Mouse (Mus musculus) lung, embryonic 14.5 days (tissue): ENCODE data around the gene Brix1. TPM values are rescaled to one million over a fixed set of nuclear protein-coding genes. Genes with fewer than 3 reads are reported as not detected.

Experiments used
- ATAC-seq: fragments of 200-750 bp; cut with Nextera tagmentation; 2 replicates; pipeline ENCODE4 v1.8.0; 2017; ENCODE audit warnings: mild to moderate bottlenecking, moderate TSS enrichment, moderate library complexity; ENCODE audit not compliant: insufficient read depth
- DNase-seq: peaks from one replicate; pipeline ENCODE4 v3.0.0-alpha.2; 2015
- H3K27ac ChIP-seq: fragments of 300-500 bp; sonication (generic); 2 replicates; pipeline ENCODE4 v1.5.1; 2014; ENCODE audit warnings: low read depth, mild to moderate bottlenecking, moderate library complexity
- H3K27me3 ChIP-seq: fragments of 300-500 bp; sonication (generic); 2 replicates; pipeline ENCODE4 v1.6.1; 2014; ENCODE audit warnings: low read length, control low read depth; ENCODE audit not compliant: insufficient read depth
- H3K36me3 ChIP-seq: fragments of 300-500 bp; sonication (generic); 2 replicates; pipeline ENCODE4 v1.6.1; 2014; ENCODE audit warnings: control low read depth; ENCODE audit not compliant: insufficient read depth
- H3K4me1 ChIP-seq: fragments of 300-500 bp; sonication (generic); 2 replicates; pipeline ENCODE4 v1.6.1; 2014; ENCODE audit warnings: antibody characterized with exemption, control low read depth; ENCODE audit not compliant: insufficient read depth
- H3K4me2 ChIP-seq: fragments of 300-500 bp; sonication (generic); 2 replicates; pipeline ENCODE4 v1.6.1; 2014; ENCODE audit warnings: mild to moderate bottlenecking
- H3K4me3 ChIP-seq: fragments of 300-500 bp; sonication (generic); 2 replicates; pipeline ENCODE4 v1.5.1; 2014; ENCODE audit warnings: low read depth, low read length
- H3K9ac ChIP-seq: fragments of 300-500 bp; sonication (generic); 2 replicates; pipeline ENCODE4 v1.6.1; 2014
- H3K9me3 ChIP-seq: fragments of 300-500 bp; sonication (generic); 2 replicates; pipeline ENCODE4 v1.6.1; 2016; ENCODE audit warnings: low read depth, low read length, control low read depth
- CTCF ChIP-seq: IDR thresholded peaks from 2 replicates; pipeline ENCODE4 v1.5.1; 2016; ENCODE audit warnings: antibody characterized with exemption, low read depth
- WGBS: fragments of 180-500 bp; shearing (Covaris S2); extraction: QIAGEN DNeasy Blood & Tissue Kit; methylation state at CpG from one replicate; pipeline ENCODE4 v1.1.7; 2014; 5-methylcytosine and 5-hydroxymethylcytosine counted together
- polyA plus RNA-seq: library from polyadenylated mRNA; unstranded; fragments of >200 nt; fragmentation: Nextera tagmentation; extraction: Ambion mirVana; gene quantifications from 2 replicates; pipeline ENCODE4 v1.2.1, GENCODE M21; 2014

The Brix1 gene
- polyA plus RNA-seq, 1 experiment from 2014 or later, result 120 TPM

- H3K27ac ChIP-seq, result peak overlapping the region; percentile 79
- WGBS, result 1% methylated on average over 18 of the region's 18 CpGs
- peak overlapping the region; percentile 83 for H3K4me3 ChIP-seq
- peak; percentile 64 for ATAC-seq
- no peak for TF ChIP-seq CTCF
- H3K4me1 ChIP-seq, result no peaks in the 10 kb centered on the region
- no peaks in the 10 kb centered on the region for H3K9me3 ChIP-seq
- peak; percentile 27 for DNase-seq
- H3K4me2 ChIP-seq, result peak overlapping the region; percentile 81
- H3K36me3 ChIP-seq, result peaks cover 21% of the 10 kb centered on the region
- H3K9ac ChIP-seq, result peak overlapping the region; percentile 79
- no peaks in the 10 kb centered on the region for H3K27me3 ChIP-seq
Measured at GRCm38 (mm10) chr15:10486365-10486839, 655 bp upstream of the Brix1 start.

- no peaks in the 10 kb centered on the region; the same call in 1 of the 2 replicates for H3K4me1 ChIP-seq
- H3K4me3 ChIP-seq, result peak overlapping the region; percentile 80
- ATAC-seq, result 0 out of 2 replicates have a peak, but pooled peaks have one; percentile 1
- H3K9ac ChIP-seq, result peak overlapping the region; percentile 78
- no peaks in the 10 kb centered on the region for H3K9me3 ChIP-seq
- TF ChIP-seq CTCF, result no peak
- H3K4me2 ChIP-seq, result peak overlapping the region; percentile 69
- peaks cover 10% of the 10 kb centered on the region for H3K36me3 ChIP-seq
- no peaks in the 10 kb centered on the region for H3K27me3 ChIP-seq
- 16% methylated on average over 3 of the region's 3 CpGs for WGBS
- H3K27ac ChIP-seq, result no peak overlapping the region; the same call in 1 of the 2 replicates
- peak; percentile 15 for DNase-seq
Measured at GRCm38 (mm10) chr15:10470941-10471340, 14.8 kb downstream of the Brix1 start.

GRCm38 (mm10) chr15:10470151-10470831 lies 15.5 kb downstream of the Brix1 start, which contains the start of gene Dnajc21:
Dnajc21 (minus strand) TSS chr15:10470516.
- Histone ChIP-seq H3K27me3 (no peaks in the 10 kb centered on the region), H3K36me3 (peaks cover 4% of the 10 kb centered on the region), H3K9me3 (no peaks in the 10 kb centered on the region), H3K9ac (peak within 1 kb of the TSS; percentile 78), H3K27ac (peak within 1 kb of the TSS; percentile 75; the same call in 1 of the 2 replicates), H3K4me3 (peak within 1 kb of the TSS; percentile 80), H3K4me2 (peak within 1 kb of the TSS; percentile 69), H3K4me1 (no peaks in the 10 kb centered on the region; the same call in 1 of the 2 replicates)
- ATAC-seq (peak; percentile 96), DNase-seq (peak; percentile 87)
- no peak for TF ChIP-seq CTCF
- under 1% methylated on average over 81 of the region's 87 CpGs for WGBS

GRCm38 (mm10) chr15:10469641-10470150 lies 16.1 kb downstream of the Brix1 start:
- peak; percentile 12; the same call in 1 of the 2 replicates for ATAC-seq
- WGBS, result under 1% methylated on average over 40 of the region's 40 CpGs

GRCm38 (mm10) chr15:10468761-10469160 lies 17.0 kb downstream of the Brix1 start:
- Histone ChIP-seq H3K27ac (no peak overlapping the region), H3K4me1 (no peaks in the 10 kb centered on the region; the same call in 1 of the 2 replicates), H3K9me3 (no peaks in the 10 kb centered on the region), H3K4me3 (no peak overlapping the region), H3K4me2 (peak overlapping the region; percentile 69), H3K9ac (no peak overlapping the region), H3K36me3 (no peaks in the 10 kb centered on the region), H3K27me3 (no peaks in the 10 kb centered on the region)
- DNase-seq, result no peak
- no peak for TF ChIP-seq CTCF
- WGBS, result 79% methylated on average over 3 of the region's 3 CpGs
- ATAC-seq, result no peak

More at GRCm38 (mm10) chr15:10469641-10470150, 16.1 kb downstream of the Brix1 start:
- Histone ChIP-seq H3K4me3 (peak overlapping the region; percentile 80), H3K4me2 (peak overlapping the region; percentile 69), H3K36me3 (no peaks in the 10 kb centered on the region), H3K4me1 (no peaks in the 10 kb centered on the region; the same call in 1 of the 2 replicates), H3K9me3 (no peaks in the 10 kb centered on the region), H3K9ac (peak overlapping the region; percentile 78), H3K27ac (peak overlapping the region; percentile 75; the same call in 1 of the 2 replicates), H3K27me3 (no peaks in the 10 kb centered on the region)
- TF ChIP-seq CTCF, result no peak
- DNase-seq, result no peak

GRCm38 (mm10) chr15:10464678-10465077 lies 21.1 kb downstream of the Brix1 start:
- Histone ChIP-seq H3K4me3 (no peak overlapping the region), H3K9me3 (no peaks in the 10 kb centered on the region), H3K36me3 (peaks cover 17% of the 10 kb centered on the region), H3K9ac (no peak overlapping the region), H3K27ac (no peak overlapping the region), H3K4me2 (no peak overlapping the region), H3K27me3 (no peaks in the 10 kb centered on the region), H3K4me1 (no peaks in the 10 kb centered on the region; the same call in 1 of the 2 replicates)
- DNase-seq, result no peak
- ATAC-seq, result no peak
- TF ChIP-seq CTCF, result no peak
- 89% methylated on average over 3 of the region's 3 CpGs for WGBS

GRCm38 (mm10) chr15:10463555-10463954 lies 22.2 kb downstream of the Brix1 start:
- DNase-seq (no peak), ATAC-seq (no peak)
- Histone ChIP-seq H3K9ac (no peak overlapping the region), H3K4me2 (no peak overlapping the region), H3K36me3 (peaks cover 26% of the 10 kb centered on the region), H3K4me1 (no peaks in the 10 kb centered on the region), H3K9me3 (no peaks in the 10 kb centered on the region), H3K27me3 (no peaks in the 10 kb centered on the region), H3K27ac (no peak overlapping the region), H3K4me3 (no peak overlapping the region)
- no peak for TF ChIP-seq CTCF
- WGBS, result 69% methylated on average over 5 of the region's 5 CpGs
